Mouse (Mus musculus) right cerebral cortex, postnatal 14 days (tissue): ENCODE measurements around the gene Idh1.

Source experiments
- DNase-seq: peaks from one replicate; pipeline ENCODE4 v3.0.0; 2022

The Idh1 gene

DNA sequence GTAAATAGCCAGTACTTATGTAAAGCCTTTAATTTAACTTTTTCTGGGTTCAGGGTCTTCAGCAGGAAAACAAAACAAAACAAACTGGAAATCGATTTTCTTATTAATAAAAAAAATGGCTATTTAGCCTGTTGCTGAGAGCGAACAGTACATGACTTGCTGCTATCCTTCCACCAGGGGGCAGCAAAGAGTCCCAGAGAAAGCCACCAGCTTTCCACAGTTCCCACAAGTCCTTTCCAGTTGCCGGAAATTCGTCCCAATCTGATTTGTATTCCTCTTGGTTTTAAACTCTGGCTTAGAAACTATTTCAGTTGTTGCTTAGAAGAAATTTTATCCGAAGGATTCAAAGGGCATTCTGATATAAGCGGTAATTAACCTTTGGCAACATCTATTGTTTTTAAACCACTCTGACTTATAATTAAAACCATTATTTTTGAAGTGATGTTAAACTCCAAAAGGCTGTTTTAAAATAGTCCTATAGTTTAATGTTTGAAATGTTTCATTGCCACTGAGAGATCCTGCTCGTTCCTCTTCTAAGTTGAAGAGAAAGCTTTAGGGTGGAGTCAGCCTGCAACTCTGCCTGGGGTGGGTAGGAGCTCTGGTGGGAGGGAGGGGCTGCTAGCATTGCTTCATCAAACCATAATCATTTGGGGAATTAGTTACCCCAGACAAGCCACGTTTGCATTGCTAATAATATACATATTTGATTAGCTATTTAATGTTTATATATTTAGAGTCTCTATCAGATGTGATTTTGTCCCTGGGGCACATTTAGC lies 74.1 kb downstream of the Idh1 start:
- peak; percentile 75 for DNase-seq

DNA sequence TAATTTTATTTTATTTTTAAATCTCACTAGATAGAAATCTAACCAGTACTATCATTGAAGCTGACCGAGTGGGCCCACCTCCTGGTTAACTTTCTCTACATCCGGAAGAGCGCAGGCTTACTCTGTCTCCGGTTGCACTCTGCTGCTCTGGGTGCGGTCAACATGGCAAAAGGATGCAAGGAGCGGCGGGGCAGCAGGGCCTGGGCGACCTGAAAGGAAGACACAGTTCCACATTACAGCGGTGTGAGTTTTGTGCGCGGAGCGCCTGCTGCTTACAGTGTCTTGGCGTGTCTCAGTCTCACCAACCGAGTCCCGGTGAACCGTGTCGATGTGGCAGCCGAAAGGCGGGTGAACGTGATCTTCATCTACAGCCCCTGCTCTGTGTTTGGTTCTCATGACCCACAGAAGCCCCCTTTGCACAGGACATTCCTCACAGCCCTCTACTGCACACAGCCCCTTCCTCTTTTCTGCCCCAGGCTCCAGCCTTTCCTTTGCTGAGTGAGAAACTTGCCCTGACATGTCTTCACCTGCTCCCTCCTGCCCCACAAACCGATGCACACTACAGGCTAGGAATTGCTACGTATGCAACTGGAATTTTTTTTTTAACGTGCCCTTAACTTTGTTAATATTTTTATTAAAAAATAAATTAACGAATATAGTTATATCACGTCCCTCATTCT lies 76.4 kb downstream of the Idh1 start:
- DNase-seq = no peak

DNA sequence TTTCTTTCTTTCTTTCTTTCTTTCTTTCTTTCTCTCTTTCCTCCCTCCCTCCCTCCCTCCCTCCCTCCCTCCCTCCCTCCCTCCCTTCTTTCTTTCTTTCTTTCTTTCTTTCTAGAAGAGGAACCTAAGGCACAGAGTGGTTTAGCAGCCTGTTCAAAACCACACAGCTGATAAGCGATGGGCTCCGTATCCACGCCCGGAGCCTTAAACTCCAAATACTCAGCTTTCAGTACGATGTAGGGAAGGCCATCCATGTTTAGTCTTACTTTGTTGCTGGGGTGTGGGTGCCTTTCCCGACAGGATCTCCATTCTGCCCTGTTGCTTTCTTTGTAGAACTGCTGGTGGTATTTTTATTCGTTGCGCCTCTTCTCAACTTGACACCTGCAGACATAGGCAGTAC lies 77.1 kb downstream of the Idh1 start:
- DNase-seq = no peak
